Mouse (Mus musculus) retina, adult 2 months (tissue): ENCODE data around the gene Kdm1a.

Source experiments
- DNase-seq: peaks from one replicate; pipeline ENCODE4 v3.0.0-alpha.2; 2012; ENCODE audit warnings: low read depth, low spot score

The Kdm1a gene

GRCm38 (mm10) chr4:136602568-136602967 is at the start of gene Kdm1a:
Kdm1a (minus strand) TSS chr4:136602723.
- DNase-seq, result peak; percentile 86

- DNase-seq, result no peak
These were observed 49.5 kb upstream of the Kdm1a start for GRCm38 (mm10) chr4:136651882-136652527.

DNA sequence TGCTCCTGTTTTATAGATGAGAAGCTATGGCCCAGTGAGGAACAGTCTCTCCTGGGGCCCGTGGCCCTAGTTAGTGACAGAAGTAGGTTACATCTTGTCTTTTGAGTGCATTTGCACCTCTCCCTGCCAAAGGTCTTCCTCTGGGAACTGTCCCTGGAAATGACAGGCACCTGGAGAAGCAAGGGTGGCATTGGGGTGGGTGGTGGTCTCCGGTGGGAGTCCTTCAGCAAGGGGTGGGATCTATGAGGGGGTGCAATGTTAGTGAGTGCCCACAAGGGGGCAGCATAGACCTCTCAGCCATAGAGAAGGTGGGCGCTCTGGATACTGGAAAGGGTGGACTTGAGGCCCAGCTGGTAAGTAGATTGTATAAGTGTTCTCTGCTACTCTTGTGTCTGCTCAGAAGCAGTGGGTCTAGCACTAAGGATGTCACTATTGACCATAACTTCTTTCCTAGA is 48.9 kb upstream of the Kdm1a start:
- no peak for DNase-seq

DNA sequence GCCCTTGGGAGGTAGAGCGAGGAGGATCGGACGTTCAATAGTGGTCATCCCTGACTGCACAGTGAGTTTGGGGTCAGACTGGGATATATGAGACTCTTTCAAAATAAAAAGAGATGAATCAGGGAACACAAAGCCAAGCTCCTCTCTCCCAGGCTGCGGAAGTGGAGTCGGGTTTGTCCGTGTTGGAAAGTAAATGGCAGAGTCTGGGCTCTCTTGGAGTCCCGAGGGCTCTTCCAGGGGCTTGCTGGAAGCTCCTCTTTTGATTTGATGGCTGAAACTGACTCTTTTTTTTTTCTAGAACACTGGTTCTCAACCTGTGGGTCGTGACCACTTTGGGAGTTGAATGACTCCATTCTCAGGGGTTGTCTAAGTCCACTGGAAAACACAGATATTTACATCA is 47.7 kb upstream of the Kdm1a start:
- no peak for DNase-seq

GRCm38 (mm10) chr4:136649480-136650196 is 47.1 kb upstream of the Kdm1a start:
- no peak for DNase-seq

DNA sequence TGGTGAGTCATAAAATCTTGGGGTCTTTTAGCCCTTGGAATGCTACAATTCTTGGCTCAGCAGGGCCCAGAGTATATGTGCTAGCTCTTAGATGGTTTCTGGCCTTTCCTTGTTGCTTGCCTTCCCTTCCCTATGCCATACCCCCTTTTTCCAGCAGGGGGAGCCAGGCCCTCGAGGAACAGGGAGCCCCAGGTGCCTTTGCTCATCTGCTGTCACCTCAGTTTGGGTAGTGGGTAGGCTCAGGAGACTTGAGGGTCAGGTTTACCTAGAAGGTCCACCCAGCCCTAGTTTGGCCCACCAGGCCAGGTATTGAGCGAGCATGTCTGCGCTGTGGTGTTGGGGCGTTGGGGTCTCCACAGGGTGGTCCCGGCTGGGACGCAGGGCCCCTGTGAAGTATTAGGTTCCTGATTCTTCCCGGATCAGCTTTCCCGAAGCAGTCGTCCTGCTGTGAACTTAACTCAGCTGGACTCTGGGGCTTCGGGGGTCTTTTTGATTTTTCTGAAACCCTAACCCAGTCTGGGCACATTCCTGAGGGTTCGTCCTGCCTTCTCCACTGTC is 46.5 kb upstream of the Kdm1a start:
- DNase-seq, result peak; percentile 57

GRCm38 (mm10) chr4:136638890-136639289 is 36.4 kb upstream of the Kdm1a start:
- DNase-seq, result no peak

DNA sequence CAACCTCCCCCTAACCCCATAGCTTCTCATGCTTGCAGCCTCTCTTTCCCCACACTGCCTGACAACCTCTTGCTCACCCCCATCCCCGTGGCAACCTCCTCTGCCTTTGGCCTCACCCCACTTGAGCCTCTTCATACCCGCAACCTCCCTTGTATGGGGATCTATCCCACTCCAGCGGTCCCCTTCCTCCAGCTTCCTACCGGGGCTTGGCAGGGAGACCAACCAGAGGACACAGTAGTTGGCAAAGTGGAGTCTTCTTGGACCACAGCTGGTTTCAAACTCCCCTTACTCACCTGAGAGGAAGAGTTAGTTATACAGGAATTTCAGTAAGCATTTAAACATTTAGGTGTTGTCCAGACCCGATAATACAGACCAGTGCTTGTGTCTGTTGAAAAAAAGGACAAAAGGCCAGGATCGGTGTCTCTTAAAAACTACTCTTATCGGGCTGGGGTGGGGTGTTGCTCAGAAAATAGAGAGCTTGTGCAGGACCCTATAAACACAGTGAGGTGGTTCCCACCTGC is 35.8 kb upstream of the Kdm1a start:
- DNase-seq, result no peak

- DNase-seq, result no peak
These were observed 35.2 kb upstream of the Kdm1a start for GRCm38 (mm10) chr4:136637563-136638229.

DNA sequence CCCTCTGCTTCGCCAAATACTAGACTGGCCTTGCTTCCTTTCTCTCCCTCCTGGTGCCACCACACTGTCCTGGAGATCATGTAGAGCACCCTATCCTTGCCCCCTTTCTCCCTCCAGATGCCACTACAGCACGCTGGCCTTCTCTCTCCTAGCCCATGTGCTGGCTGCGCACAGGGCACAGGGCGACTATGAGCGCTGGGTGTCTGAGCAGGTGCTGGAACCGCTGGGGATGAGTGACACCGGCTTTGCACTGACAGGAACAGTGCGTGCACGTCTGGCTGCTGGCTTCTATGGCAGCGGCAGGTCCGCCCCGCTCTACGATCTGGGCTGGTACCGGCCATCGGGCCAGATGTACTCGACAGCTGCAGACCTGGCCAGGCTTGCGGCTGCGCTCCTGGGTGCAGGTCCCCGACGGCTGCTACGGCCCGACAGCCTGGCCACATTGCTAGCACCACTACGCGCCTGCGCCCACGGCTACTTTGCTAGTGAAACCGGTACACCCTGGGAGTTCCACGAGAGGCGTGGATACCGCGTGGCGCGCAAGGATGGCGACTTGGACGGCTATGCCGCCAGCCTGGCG is 34.5 kb upstream of the Kdm1a start:
- DNase-seq, result no peak

DNA sequence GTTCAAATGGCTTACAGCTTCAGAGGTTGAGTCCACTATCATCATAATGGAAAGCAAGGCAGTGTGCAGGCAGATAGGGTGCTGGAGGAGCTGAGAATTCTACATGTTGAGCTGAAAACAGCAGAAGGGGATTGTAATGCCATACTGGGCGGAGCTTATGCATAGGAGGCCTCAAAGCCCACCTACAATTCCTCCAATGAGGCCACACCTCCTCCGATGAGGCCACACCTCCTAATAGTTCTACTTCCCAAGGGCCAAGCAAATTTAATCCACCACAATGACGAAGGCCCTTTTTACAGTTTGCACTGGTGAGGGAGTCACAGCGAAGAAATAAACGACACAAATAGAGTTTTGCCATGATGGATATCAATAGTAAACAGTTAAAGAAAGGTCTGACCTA is 34.0 kb upstream of the Kdm1a start:
- DNase-seq, result no peak

DNA sequence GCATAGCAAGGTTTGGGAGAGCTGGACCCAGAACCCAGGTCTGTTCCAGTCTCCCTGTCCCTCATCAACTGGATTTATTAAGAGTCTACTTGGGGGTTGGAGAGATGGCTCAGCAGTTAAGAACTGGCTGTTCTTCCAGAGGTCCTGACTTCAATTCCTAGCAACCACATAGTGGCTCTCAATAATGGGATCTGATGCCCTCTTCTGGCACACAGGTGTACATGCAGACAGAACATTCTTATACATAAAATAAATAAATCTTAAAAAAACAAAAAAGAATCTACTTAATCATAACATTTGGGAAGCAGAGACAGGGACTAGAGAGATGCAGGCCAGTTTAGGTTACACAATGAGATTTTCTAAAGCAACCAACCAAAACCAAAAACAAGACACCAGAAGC is 33.5 kb upstream of the Kdm1a start:
- DNase-seq, result no peak

- DNase-seq, result no peak
These were observed 28.9 kb upstream of the Kdm1a start for GRCm38 (mm10) chr4:136631237-136631994.

- no peak for DNase-seq
These were observed 24.1 kb upstream of the Kdm1a start for GRCm38 (mm10) chr4:136626590-136626989.

DNA sequence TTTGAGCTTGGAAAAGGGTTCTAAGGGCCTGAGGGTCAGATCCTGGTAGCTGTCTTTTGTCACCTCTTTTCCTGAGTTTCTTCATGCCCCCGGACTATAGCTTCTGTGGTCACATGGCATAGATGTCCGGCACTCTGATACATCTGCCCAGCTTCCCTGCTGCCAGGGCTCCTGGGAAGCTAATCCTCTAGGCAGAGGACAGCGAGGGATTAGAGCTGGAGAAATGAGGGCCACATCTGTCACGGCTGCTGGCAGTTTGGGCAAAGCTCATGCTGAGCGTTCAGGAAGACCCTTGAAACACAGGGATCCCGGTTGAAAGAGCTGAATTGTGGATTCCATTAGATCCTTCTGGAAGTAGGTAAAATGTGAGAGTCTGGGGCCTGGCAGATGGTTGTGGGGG is 19.9 kb upstream of the Kdm1a start, which contains the start of gene Lactbl1:
Gene Lactbl1, plus strand, starts transcription at position 234 of the 400 bp plus-strand sequence.
- peak; percentile 61 for DNase-seq

- DNase-seq, result no peak
These were observed 19.4 kb upstream of the Kdm1a start for GRCm38 (mm10) chr4:136621956-136622355.

- DNase-seq, result peak; percentile 82
These were observed 18.8 kb upstream of the Kdm1a start for GRCm38 (mm10) chr4:136621336-136621735.

GRCm38 (mm10) chr4:136613657-136614056 is 11.1 kb upstream of the Kdm1a start:
- no peak for DNase-seq

DNA sequence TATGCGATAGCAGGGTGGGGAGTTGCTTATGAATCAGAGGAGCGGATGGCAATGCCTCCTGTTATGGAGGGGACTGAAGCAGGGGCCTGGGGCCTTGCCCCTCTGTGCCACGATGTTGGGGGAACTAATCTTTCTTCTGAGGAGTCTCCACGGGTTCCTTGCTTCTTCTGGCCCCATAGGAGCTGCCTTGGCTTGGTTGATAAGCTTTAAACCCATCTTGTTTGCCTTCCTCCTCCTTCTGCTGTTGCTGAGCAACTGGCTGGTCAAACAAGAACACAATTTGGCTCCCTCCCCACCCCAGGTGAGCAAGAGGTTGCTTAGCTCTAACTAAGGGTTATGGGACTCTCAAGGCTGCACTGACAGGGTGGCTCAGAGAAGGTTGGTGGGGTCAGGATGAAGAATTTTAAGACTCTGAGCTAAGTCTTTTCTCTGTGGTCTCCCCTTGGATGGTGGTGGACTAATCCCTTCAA is 7.9 kb upstream of the Kdm1a start, which contains the start of gene Tex46:
Gene Tex46, plus strand, starts transcription at position 51 of the 470 bp plus-strand sequence.
- DNase-seq, result no peak

DNA sequence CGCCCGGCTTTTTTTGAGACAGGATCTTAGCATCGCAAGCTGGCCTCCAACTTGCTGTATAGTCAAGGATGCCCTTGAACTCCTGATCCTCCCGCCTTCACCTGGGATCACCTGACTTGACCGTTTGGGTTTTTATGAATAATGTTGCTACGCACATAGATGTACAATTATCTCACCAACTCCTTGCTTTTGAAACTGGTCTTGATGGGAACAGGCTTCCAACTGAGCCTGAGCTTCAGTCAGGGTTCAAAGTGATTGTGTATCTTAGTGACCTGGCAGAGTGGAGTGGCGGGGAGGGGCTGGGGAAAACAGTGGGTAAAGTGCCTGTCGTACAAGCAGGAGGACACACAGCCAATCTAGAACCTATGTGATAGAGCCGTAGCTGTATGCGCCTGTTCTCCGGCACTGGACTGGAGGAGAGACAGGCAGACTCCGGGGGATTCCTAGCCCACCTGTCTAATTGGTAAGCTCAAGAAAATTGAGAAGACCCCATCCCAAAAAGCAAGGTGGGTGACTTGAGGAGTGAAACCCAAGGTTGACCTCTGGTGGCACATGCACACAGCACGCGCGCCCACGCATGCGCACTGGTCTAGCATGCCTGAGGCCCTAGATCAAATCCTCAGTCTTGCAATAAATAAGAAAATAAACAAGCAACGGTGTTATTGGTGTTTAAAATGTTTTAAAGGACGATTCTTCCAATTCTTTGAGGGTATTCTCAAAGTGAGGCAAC is 3.4 kb upstream of the Kdm1a start:
- DNase-seq, result no peak
